Mouse (Mus musculus) urinary bladder, postnatal 4 days (tissue): ENCODE results near the gene Zmynd8.

ENCODE experiments used
- DNase-seq, 2 experiments: peaks; one replicate each; pipeline ENCODE4 v3.0.0; 2021 to 2022; ENCODE audit warnings: low spot score in 2 of 2

Zmynd8 gene

GRCm38 (mm10) chr2:165879403-165880178, 19.2 kb downstream of the Zmynd8 start:
- no peak for DNase-seq

GRCm38 (mm10) chr2:165878907-165879361, 19.9 kb downstream of the Zmynd8 start:
- no peak for DNase-seq

DNA sequence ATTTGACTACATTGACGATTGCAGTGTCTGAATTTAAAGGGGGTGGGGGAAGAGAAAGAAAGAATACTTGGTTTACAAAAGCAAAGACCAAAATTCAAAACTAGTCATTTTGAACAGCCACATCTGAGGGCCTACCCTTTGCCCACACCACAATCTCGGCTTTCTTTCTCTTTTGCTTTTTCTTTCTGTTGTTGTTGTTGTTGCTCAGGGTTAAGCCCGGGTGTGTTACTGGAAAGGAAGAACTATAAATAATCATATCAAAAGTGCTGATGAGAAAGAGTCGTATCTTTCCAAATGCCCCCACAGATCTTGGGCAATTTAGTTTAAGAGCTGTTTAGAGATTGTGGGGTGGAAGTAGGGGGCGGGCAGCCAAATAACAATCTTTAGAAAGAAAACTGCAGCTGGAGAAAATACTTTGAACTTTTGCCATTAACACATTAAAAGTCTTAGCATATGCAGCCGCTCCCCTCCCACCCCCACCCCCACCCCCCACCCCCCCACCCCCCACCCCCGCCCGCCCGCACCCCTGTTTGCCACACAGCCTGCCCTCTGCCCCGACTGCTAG, 20.7 kb downstream of the Zmynd8 start:
- DNase-seq = no peak

DNA sequence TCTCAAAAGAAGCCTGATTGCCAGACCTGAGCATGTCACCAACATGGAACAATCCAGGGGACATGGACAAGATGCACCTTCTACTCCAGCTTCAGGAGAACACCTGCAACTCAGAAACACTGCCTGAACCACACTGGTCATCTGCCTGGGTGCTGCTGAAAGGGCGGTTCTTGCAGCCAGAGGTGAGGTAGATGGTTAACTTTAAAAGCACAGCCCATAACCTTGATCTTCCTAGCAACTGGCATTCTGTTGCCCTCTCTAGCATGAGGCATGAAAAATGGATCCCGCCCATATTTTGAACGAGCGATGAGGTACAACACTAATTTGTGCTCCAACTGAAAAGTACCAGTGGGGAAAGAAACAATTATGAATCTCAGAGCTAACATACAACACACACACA, 21.6 kb downstream of the Zmynd8 start:
- DNase-seq = no peak

DNA sequence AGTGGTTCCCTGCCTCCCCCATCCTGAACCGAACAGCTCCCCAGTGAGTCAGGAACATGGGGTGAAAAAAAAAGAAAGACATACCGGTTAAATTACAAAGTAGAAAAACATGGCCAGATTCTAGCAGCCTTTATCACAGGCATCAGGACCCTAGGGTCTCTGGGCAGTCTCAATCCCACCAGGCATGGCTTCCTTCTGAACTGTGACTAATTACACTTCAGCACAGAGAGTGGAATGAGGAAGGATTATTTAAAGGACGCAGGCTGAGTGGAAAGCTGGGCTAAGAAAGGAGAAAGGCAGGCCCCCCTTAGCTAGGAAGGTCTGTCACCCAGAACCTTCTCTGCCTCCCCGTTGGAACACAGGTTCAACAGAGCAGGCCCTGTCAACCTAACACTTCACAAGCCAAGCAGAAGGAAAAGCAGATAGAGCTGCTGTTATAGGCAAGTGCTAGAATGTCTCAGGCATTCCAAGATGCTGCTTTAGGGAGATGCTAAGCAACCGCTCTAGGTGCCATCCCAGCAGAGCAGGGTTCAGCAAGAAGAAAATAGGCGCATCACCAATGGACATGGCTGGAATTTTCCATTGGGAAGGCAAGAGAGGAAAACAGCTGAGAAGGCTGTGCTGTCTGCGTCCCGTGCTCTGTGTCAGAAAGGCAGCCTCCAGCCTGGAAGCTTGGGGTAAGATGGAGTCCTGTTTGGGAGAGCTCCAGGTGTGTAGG, 22.5 kb downstream of the Zmynd8 start:
- no peak for DNase-seq

DNA sequence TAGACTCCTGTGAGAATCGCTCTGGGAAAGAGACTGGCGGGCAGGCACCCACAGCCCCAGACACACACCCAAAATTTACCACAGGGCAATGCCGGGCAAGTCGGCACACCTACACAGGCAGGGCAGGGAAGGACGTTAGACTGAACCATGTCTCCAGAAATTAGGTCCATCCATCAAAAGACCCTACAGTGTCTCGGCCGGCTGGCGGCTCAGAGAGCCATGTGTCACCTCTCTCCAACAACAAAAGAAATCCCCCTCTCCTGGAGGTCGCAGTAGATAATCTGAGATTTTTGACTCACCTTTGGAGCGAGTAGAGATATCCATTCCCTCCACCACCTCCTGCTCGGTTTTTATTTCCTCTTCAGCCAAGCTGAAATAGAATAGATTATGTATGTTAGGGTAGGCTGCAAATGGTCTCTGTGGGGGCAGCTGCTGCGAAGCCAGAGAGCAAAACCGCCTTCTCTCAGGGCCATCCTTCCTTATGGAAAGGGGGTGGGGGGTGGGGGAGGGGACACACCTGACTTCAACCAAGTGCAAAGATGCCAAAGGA, 23.3 kb downstream of the Zmynd8 start:
- no peak for DNase-seq

GRCm38 (mm10) chr2:165874461-165875339, 24.1 kb downstream of the Zmynd8 start:
- DNase-seq = peak; percentile 82

GRCm38 (mm10) chr2:165873777-165874176, 25.0 kb downstream of the Zmynd8 start:
- DNase-seq = no peak

DNA sequence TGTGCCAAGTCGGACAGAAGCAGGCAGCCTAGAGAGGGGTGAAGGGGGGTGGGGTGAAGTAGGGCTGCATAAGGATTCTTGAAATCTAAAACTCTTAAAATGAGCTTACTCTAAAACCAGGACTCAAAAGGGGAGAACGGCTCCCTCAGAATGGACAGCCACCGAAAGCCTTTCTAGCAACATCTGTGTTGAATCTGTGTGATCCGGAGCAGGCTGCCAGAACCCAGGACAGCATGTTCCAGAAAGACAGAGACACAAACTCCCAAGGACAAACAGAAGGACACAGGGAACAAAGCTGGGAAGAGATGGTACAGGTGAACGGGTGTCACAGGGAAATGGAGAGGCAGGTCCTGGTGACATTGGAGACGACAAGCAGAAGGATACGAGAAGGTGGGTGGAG, 25.6 kb downstream of the Zmynd8 start:
- no peak for DNase-seq

DNA sequence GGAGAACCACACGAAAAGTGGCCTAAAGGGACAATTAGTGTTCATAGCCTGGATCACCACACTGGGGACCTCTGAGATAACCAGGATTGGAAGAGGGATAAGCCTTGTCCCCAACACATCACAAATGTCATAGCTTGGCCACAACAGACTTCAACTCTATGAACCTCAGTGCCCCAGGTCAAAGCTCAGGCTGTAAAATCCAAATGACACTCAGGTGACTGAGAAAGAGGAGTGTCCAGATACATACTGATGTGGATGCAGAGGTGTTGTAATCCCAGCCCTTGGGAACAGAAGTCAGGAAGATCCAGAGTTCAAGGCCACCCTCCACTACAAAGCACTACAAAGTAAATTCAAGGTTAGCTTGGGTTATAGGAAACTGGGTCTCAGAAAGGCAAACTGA, 29.6 kb downstream of the Zmynd8 start:
- DNase-seq = no peak

- no peak for DNase-seq
Observed at GRCm38 (mm10) chr2:165868522-165869175, 30.2 kb downstream of the Zmynd8 start.

DNA sequence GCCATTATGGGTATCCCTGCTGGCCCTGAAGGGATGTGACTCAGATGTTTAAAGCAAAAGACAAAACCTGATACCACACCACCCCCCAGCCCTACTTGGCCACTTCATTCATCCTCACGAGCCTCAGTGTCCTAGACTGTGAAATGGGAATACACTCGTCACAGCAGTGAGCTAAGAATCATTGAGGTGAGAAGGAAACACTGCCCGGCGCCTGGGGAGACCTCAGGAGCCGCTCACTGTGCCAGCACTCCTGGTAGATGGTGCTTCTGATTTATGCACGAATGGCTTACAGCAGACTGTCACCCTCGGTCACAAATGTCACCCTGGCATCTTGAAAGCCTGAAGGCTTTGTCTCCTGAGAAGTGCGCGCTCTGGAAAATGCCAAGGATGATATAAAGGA, 31.3 kb downstream of the Zmynd8 start:
- DNase-seq = no peak

GRCm38 (mm10) chr2:165866951-165867387, 31.8 kb downstream of the Zmynd8 start:
- no peak for DNase-seq

DNA sequence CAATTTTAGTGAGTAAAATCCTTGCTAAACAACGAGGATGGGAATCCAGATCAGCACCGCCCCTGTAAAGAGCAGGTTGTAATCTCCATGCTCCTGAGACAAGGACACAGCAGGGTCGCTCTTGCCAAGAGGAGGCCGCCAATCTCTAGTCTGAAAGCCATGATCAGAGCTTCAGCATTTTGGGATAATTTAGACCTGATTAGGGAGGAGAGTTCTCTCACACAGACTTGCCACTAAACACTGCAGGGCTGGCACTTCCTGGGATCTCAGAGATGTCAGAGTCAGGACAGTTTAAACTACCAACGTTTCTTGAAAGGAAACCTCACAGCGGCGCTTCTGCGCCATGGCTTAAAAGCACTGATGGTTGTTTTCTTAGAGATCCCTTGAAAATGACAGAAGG, 32.4 kb downstream of the Zmynd8 start:
- DNase-seq = no peak

DNA sequence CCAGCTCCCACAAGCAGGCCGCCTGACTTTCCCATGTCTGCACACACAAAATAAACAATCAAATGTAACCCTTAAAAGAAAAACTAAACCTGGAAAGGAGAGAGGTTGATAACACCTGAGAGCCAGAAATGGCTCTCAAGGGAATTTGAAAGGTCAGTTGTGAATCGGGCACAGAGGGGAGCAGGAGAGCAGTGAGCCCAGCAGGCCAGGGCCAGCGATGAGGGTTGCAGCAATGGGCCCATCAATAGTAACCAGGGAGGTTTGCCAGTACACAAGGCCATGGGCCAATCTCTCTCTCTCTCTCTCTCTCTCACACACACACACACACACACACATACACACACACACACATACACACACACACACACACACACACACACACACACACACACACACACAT, 34.0 kb downstream of the Zmynd8 start:
- no peak for DNase-seq

- no peak for DNase-seq
Observed at GRCm38 (mm10) chr2:165861683-165862594, 36.9 kb downstream of the Zmynd8 start.

GRCm38 (mm10) chr2:165860962-165861682, 37.7 kb downstream of the Zmynd8 start:
- no peak for DNase-seq

- DNase-seq = no peak
Observed at GRCm38 (mm10) chr2:165860447-165860846, 38.4 kb downstream of the Zmynd8 start.
